Mouse (Mus musculus): Measurements from ENCODE around the gene Setd5. TPM values are rescaled to one million over a fixed set of nuclear protein-coding genes. Genes with fewer than 3 reads are reported as not detected.

Setd5 gene
- 79.4 and 81.4 TPM in 2 replicates for total RNA-seq (2012; rRNA removed)

GRCm38 (mm10) chr6:113076686-113077516, at the start of gene Setd5:
Gene Setd5, plus strand, starts transcription at chr6:113077365.
- in situ Hi-C loops (cut with MboI; ENCODE audit: low sequenced_read_pairs in 2 of 2, unreplicated experiment in 2 of 2) = no loop called here
- peak within 1 kb of the TSS; percentile 100 for H3K9ac ChIP-seq (ENCODE audit: insufficient read depth, low read depth, low read length, poor library complexity, severe bottlenecking)
- H3K27ac ChIP-seq (ENCODE audit: insufficient read depth, low read depth, low read length, poor library complexity, severe bottlenecking) = peak within 1 kb of the TSS; percentile 100
- TF ChIP-seq MAFK (IDR thresholded peaks at IDR 0.05; ENCODE audit: insufficient read depth, low read depth, low read length) (no peak), CHD2 (IDR thresholded peaks at IDR 0.05; ENCODE audit: low read depth, low read length) (no peak), HCFC1 (IDR thresholded peaks at IDR 0.05; ENCODE audit: borderline replicate concordance, insufficient read depth, low read length) (no peak), ZNF384 (IDR thresholded peaks at IDR 0.05; ENCODE audit: low read depth, low read length) (no peak), ZC3H11A (IDR thresholded peaks at IDR 0.05; ENCODE audit: borderline replicate concordance, low read depth, low read length) (no peak)
- H3K9me3 ChIP-seq (ENCODE audit: control insufficient read depth, insufficient read depth, low read depth, low read length) = no peaks in the 10 kb centered on the region
- DNase-seq (ENCODE audit: low read depth, low spot score) = peak; percentile 88
- H3K4me1 ChIP-seq (ENCODE audit: control insufficient read depth in 2 of 2, insufficient read depth in 2 of 2, low read length in 2 of 2, poor library complexity in 1 of 2) = peaks cover 4% of the 10 kb centered on the region in 2 experiments; a peak in 3 of 4 replicates
- H3K4me3 ChIP-seq (ENCODE audit: insufficient read depth in 1 of 2, low read depth in 1 of 2, low read length in 2 of 2, poor library complexity in 1 of 2, severe bottlenecking in 1 of 2) = peak within 1 kb of the TSS; percentile 92 to 100
- no peaks in the 10 kb centered on the region; the same call in 1 of the 2 replicates for H3K36me3 ChIP-seq (ENCODE audit: control insufficient read depth, insufficient read depth, low read length, poor library complexity, severe bottlenecking)

- TF ChIP-seq ZC3H11A (IDR thresholded peaks at IDR 0.05; ENCODE audit: borderline replicate concordance, low read depth, low read length) (no peak), MAFK (IDR thresholded peaks at IDR 0.05; ENCODE audit: insufficient read depth, low read depth, low read length) (no peak), ZNF384 (IDR thresholded peaks at IDR 0.05; ENCODE audit: low read depth, low read length) (no peak), CHD2 (IDR thresholded peaks at IDR 0.05; ENCODE audit: low read depth, low read length) (no peak), HCFC1 (IDR thresholded peaks at IDR 0.05; ENCODE audit: borderline replicate concordance, insufficient read depth, low read length) (no peak)
- in situ Hi-C loops (cut with MboI; ENCODE audit: low sequenced_read_pairs in 2 of 2, unreplicated experiment in 2 of 2) = no loop called here
- H3K4me1 ChIP-seq (ENCODE audit: control insufficient read depth in 2 of 2, insufficient read depth in 2 of 2, low read length in 2 of 2, poor library complexity in 1 of 2) = no peaks in the 10 kb centered on the region
- H3K9me3 ChIP-seq (ENCODE audit: control insufficient read depth, insufficient read depth, low read depth, low read length) = no peaks in the 10 kb centered on the region
- no peak overlapping the region for H3K9ac ChIP-seq (ENCODE audit: insufficient read depth, low read depth, low read length, poor library complexity, severe bottlenecking)
- H3K36me3 ChIP-seq (ENCODE audit: control insufficient read depth, insufficient read depth, low read length, poor library complexity, severe bottlenecking) = no peaks in the 10 kb centered on the region
- no peak overlapping the region for H3K4me3 ChIP-seq (ENCODE audit: insufficient read depth in 1 of 2, low read depth in 1 of 2, low read length in 2 of 2, poor library complexity in 1 of 2, severe bottlenecking in 1 of 2)
- no peak overlapping the region for H3K27ac ChIP-seq (ENCODE audit: insufficient read depth, low read depth, low read length, poor library complexity, severe bottlenecking)
- DNase-seq (ENCODE audit: low read depth, low spot score) = no peak
Measured at GRCm38 (mm10) chr6:113027446-113027845, 49.7 kb upstream of the Setd5 start.

GRCm38 (mm10) chr6:113029006-113029405, 48.2 kb upstream of the Setd5 start:
- no peak for DNase-seq (ENCODE audit: low read depth, low spot score)
- Histone ChIP-seq H3K36me3 (ENCODE audit: control insufficient read depth, insufficient read depth, low read length, poor library complexity, severe bottlenecking) (no peaks in the 10 kb centered on the region), H3K9ac (ENCODE audit: insufficient read depth, low read depth, low read length, poor library complexity, severe bottlenecking) (no peak overlapping the region), H3K9me3 (ENCODE audit: control insufficient read depth, insufficient read depth, low read depth, low read length) (no peaks in the 10 kb centered on the region), H3K27ac (ENCODE audit: insufficient read depth, low read depth, low read length, poor library complexity, severe bottlenecking) (no peak overlapping the region), H3K4me1 (ENCODE audit: control insufficient read depth in 2 of 2, insufficient read depth in 2 of 2, low read length in 2 of 2, poor library complexity in 1 of 2) (no peaks in the 10 kb centered on the region), H3K4me3 (ENCODE audit: insufficient read depth in 1 of 2, low read depth in 1 of 2, low read length in 2 of 2, poor library complexity in 1 of 2, severe bottlenecking in 1 of 2) (no peak overlapping the region)
- in situ Hi-C loops (cut with MboI; ENCODE audit: low sequenced_read_pairs in 2 of 2, unreplicated experiment in 2 of 2) = no loop called here
- TF ChIP-seq CHD2 (IDR thresholded peaks at IDR 0.05; ENCODE audit: low read depth, low read length) = no peak
- no peak for TF ChIP-seq ZC3H11A (IDR thresholded peaks at IDR 0.05; ENCODE audit: borderline replicate concordance, low read depth, low read length)
- TF ChIP-seq HCFC1 (IDR thresholded peaks at IDR 0.05; ENCODE audit: borderline replicate concordance, insufficient read depth, low read length) = no peak
- no peak for TF ChIP-seq MAFK (IDR thresholded peaks at IDR 0.05; ENCODE audit: insufficient read depth, low read depth, low read length)
- TF ChIP-seq ZNF384 (IDR thresholded peaks at IDR 0.05; ENCODE audit: low read depth, low read length) = no peak

DNA sequence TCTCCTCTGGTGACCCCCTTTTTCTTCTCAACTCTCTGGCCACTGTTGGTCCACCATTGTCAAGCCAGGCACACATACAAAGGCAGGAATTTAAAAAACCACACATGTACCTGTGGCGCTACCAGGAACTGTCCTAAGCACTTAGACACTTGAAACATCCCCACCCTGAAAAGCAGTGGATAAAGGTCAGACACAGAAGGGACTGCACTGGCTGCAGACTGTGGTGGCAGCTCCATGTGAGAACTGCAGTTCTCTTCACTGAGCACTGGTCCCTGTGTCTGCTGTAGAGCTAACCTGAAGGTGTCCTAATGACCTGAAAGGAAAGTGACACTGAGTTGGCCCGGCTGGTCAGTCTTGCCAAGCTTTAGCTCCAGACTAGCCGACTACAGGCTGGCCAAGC, 46.6 kb upstream of the Setd5 start:
- no peak overlapping the region for H3K27ac ChIP-seq (ENCODE audit: insufficient read depth, low read depth, low read length, poor library complexity, severe bottlenecking)
- H3K4me1 ChIP-seq (ENCODE audit: control insufficient read depth in 2 of 2, insufficient read depth in 2 of 2, low read length in 2 of 2, poor library complexity in 1 of 2) = no peaks in the 10 kb centered on the region
- no peak for DNase-seq (ENCODE audit: low read depth, low spot score)
- H3K36me3 ChIP-seq (ENCODE audit: control insufficient read depth, insufficient read depth, low read length, poor library complexity, severe bottlenecking) = no peaks in the 10 kb centered on the region
- TF ChIP-seq HCFC1 (IDR thresholded peaks at IDR 0.05; ENCODE audit: borderline replicate concordance, insufficient read depth, low read length) (no peak), CHD2 (IDR thresholded peaks at IDR 0.05; ENCODE audit: low read depth, low read length) (no peak), MAFK (IDR thresholded peaks at IDR 0.05; ENCODE audit: insufficient read depth, low read depth, low read length) (no peak), ZNF384 (IDR thresholded peaks at IDR 0.05; ENCODE audit: low read depth, low read length) (no peak), ZC3H11A (IDR thresholded peaks at IDR 0.05; ENCODE audit: borderline replicate concordance, low read depth, low read length) (no peak)
- in situ Hi-C loops (cut with MboI; ENCODE audit: low sequenced_read_pairs in 2 of 2, unreplicated experiment in 2 of 2) = no loop called here
- no peaks in the 10 kb centered on the region for H3K9me3 ChIP-seq (ENCODE audit: control insufficient read depth, insufficient read depth, low read depth, low read length)
- H3K4me3 ChIP-seq (ENCODE audit: insufficient read depth in 1 of 2, low read depth in 1 of 2, low read length in 2 of 2, poor library complexity in 1 of 2, severe bottlenecking in 1 of 2) = no peak overlapping the region
- H3K9ac ChIP-seq (ENCODE audit: insufficient read depth, low read depth, low read length, poor library complexity, severe bottlenecking) = no peak overlapping the region

All from ES-E14 (cell line).